Mouse (Mus musculus) liver, adult 2 months (tissue): Measurements from ENCODE around the gene Arl15.

Experiments used
- CTCF ChIP-seq: fragments of 200-500 bp; IDR thresholded peaks from 2 replicates; pipeline ENCODE4 v1.5.1; 2011; ENCODE audit warnings: low read depth, low read length, control low read depth
- POLR2A ChIP-seq: fragments of 200-500 bp; IDR thresholded peaks from 2 replicates; pipeline ENCODE4 v1.6.1; 2011; ENCODE audit warnings: low read length, control low read depth; ENCODE audit not compliant: insufficient read depth; ENCODE audit errors: extremely low read depth

GRCm38 (mm10) chr13:113880564-113881171, 86.4 kb downstream of the Arl15 start:
- TF ChIP-seq POLR2A (no peak), CTCF (no peak)
